Comparison of ENCODE assay signal across 8 mouse cellular contexts in genomic region chr17:69181560-69182316, GRCm38 (mm10).
DNase-seq lines count a peak whose midpoint lies in the region; ATAC-seq and TF ChIP-seq lines count a peak whose summit lies in the region.

No protein-coding gene starts in this region.

- H3K27me3 ChIP-seq in kidney, postnatal 0 days (ENCODE audit: insufficient read depth, low read length): no peaks in the 10 kb centered on the region
- no peaks in the 10 kb centered on the region for H3K27me3 ChIP-seq in forebrain, embryonic 13.5 days
- H3K27me3 ChIP-seq in intestine, embryonic 16.5 days (replicated peaks; ENCODE audit: control insufficient read depth, insufficient read depth, low read length): no peaks in the 10 kb centered on the region
- no peaks in the 10 kb centered on the region for H3K27me3 ChIP-seq in neural tube, embryonic 13.5 days

- no peak overlapping the region for H3K9ac ChIP-seq in kidney, postnatal 0 days (ENCODE audit: low read depth, low read length)
- H3K9ac ChIP-seq in forebrain, embryonic 13.5 days: no peak overlapping the region
- H3K9ac ChIP-seq in intestine, embryonic 16.5 days (ENCODE audit: low read depth, low read length): 0 out of 2 replicates have a peak overlapping the region, but pooled peaks have one; percentile 0
- peak overlapping the region; percentile 53; the same call in 1 of the 2 replicates for H3K9ac ChIP-seq in neural tube, embryonic 13.5 days

- no peaks in the 10 kb centered on the region for H3K4me1 ChIP-seq in kidney, postnatal 0 days (replicated peaks; ENCODE audit: insufficient read depth, low read length)
- peaks cover 28% of the 10 kb centered on the region for H3K4me1 ChIP-seq in forebrain, embryonic 13.5 days
- peaks cover 12% of the 10 kb centered on the region for H3K4me1 ChIP-seq in intestine, embryonic 16.5 days (ENCODE audit: control insufficient read depth, insufficient read depth, low read length)
- peaks cover 35% of the 10 kb centered on the region for H3K4me1 ChIP-seq in neural tube, embryonic 13.5 days (replicated peaks)

- H3K9me3 ChIP-seq in kidney, postnatal 0 days (replicated peaks; ENCODE audit: low read length): no peaks in the 10 kb centered on the region
- H3K9me3 ChIP-seq in forebrain, embryonic 13.5 days (replicated peaks): no peaks in the 10 kb centered on the region
- H3K9me3 ChIP-seq in intestine, embryonic 16.5 days (ENCODE audit: control insufficient read depth, low read length): no peaks in the 10 kb centered on the region
- H3K9me3 ChIP-seq in neural tube, embryonic 13.5 days: no peaks in the 10 kb centered on the region

- no peak for TF ChIP-seq CTCF in kidney, postnatal 0 days (IDR thresholded peaks at IDR 0.05; ENCODE audit: low read depth)

- H3K4me2 ChIP-seq in kidney, postnatal 0 days (ENCODE audit: low read length): peak overlapping the region; percentile 10; the same call in 1 of the 2 replicates
- peak overlapping the region; percentile 36 for H3K4me2 ChIP-seq in forebrain, embryonic 13.5 days
- H3K4me2 ChIP-seq in intestine, embryonic 16.5 days (ENCODE audit: low read depth, low read length): peak overlapping the region; percentile 11
- peak overlapping the region; percentile 48 for H3K4me2 ChIP-seq in neural tube, embryonic 13.5 days

- no peak for ATAC-seq in kidney, postnatal 0 days (replicated peaks; ENCODE audit: low FRiP score, low read depth)
- peak; percentile 47 for ATAC-seq in forebrain, embryonic 13.5 days
- ATAC-seq in intestine, embryonic 16.5 days: peak; percentile 86
- peak; percentile 77 for ATAC-seq in neural tube, embryonic 13.5 days (ENCODE audit: low read depth)

- 33% methylated on average over 7 of the region's 7 CpGs for WGBS in kidney, postnatal 0 days
- 28% methylated on average over 7 of the region's 7 CpGs for WGBS in forebrain, embryonic 13.5 days
- 18% methylated on average over 7 of the region's 7 CpGs for WGBS in intestine, embryonic 16.5 days
- 13% methylated on average over 7 of the region's 7 CpGs for WGBS in neural tube, embryonic 13.5 days

- intact Hi-C loops in left cerebral cortex, postnatal 14 days (cut with DNase I): no loop called here

- no peak overlapping the region for H3K4me3 ChIP-seq in kidney, postnatal 0 days (replicated peaks; ENCODE audit: low read depth, low read length)
- no peak overlapping the region for H3K4me3 ChIP-seq in forebrain, embryonic 13.5 days
- H3K4me3 ChIP-seq in intestine, embryonic 16.5 days (ENCODE audit: low read length): no peak overlapping the region
- 0 out of 2 replicates have a peak overlapping the region, but pooled peaks have one; percentile 7 for H3K4me3 ChIP-seq in neural tube, embryonic 13.5 days

- H3K36me3 ChIP-seq in kidney, postnatal 0 days (ENCODE audit: insufficient read depth, low read length): no peaks in the 10 kb centered on the region
- no peaks in the 10 kb centered on the region for H3K36me3 ChIP-seq in forebrain, embryonic 13.5 days (ENCODE audit: poor library complexity, severe bottlenecking)
- no peaks in the 10 kb centered on the region for H3K36me3 ChIP-seq in intestine, embryonic 16.5 days (ENCODE audit: control insufficient read depth, insufficient read depth, low read length)
- H3K36me3 ChIP-seq in neural tube, embryonic 13.5 days: no peaks in the 10 kb centered on the region

- no peak overlapping the region for H3K27ac ChIP-seq in kidney, postnatal 0 days
- peak overlapping the region; percentile 67 for H3K27ac ChIP-seq in forebrain, embryonic 13.5 days
- H3K27ac ChIP-seq in intestine, embryonic 16.5 days (ENCODE audit: low read length): peak overlapping the region; percentile 66
- H3K27ac ChIP-seq in neural tube, embryonic 13.5 days (replicated peaks): peak overlapping the region; percentile 80

- DNase-seq in kidney, postnatal 0 days (ENCODE audit: low spot score): no peak
- DNase-seq in kidney, adult 8-10 months: no peak
- DNase-seq in left cerebral cortex, postnatal 14 days (ENCODE audit: low spot score in 2 of 2): no peak
- no peak for DNase-seq in ovary, postnatal 36 days (ENCODE audit: low spot score)
- no peak for DNase-seq in adrenal gland, postnatal 14 days

Comparison
In these comparisons a context has a peak if more than half of its experiments do, and no peak if none do; other contexts are left out.
1. H3K9ac ChIP-seq: peak in intestine, embryonic 16.5 days (single experiment) and neural tube, embryonic 13.5 days (single experiment); none in kidney, postnatal 0 days (single experiment) and forebrain, embryonic 13.5 days (single experiment).
2. Peak in every context shown above with its lines, with median percentiles within 50 percentile points of each other: H3K4me2 ChIP-seq.